Mouse (Mus musculus) myocyte (in vitro differentiated cells): ENCODE measurements around the gene Ankdd1a.

Experiments used
- E2F4 ChIP-seq: IDR thresholded peaks from one replicate; pipeline ENCODE4 v1.6.1; 2011; ENCODE audit warnings: mild to moderate bottlenecking, control low read depth, moderate library complexity; ENCODE audit not compliant: insufficient read depth
- MAX ChIP-seq: IDR thresholded peaks from one replicate; pipeline ENCODE4 v1.6.1; 2011; ENCODE audit warnings: low read depth, mild to moderate bottlenecking, control low read depth
- POLR2A ChIP-seq: IDR thresholded peaks from one replicate; pipeline ENCODE4 v1.6.1; 2011; ENCODE audit warnings: low read depth, mild to moderate bottlenecking, control low read depth, moderate library complexity; ENCODE audit not compliant: insufficient read length
- REST ChIP-seq: IDR thresholded peaks from one replicate; pipeline ENCODE4 v1.6.1; 2011; ENCODE audit warnings: mild to moderate bottlenecking, control low read depth, moderate library complexity; ENCODE audit not compliant: insufficient read depth, insufficient read length
- TCF12 ChIP-seq: IDR thresholded peaks from one replicate; pipeline ENCODE4 v1.6.1; 2011; ENCODE audit warnings: mild to moderate bottlenecking, control low read depth; ENCODE audit not compliant: poor library complexity, insufficient read depth, severe bottlenecking
- USF1 ChIP-seq: IDR thresholded peaks from one replicate; pipeline ENCODE4 v1.6.1; 2011; ENCODE audit warnings: low read depth, mild to moderate bottlenecking, control low read depth, moderate library complexity

GRCm38 (mm10) chr9:65508449-65508848 lies 11.5 kb downstream of the Ankdd1a start:
- TF ChIP-seq POLR2A: no peak
- TF ChIP-seq USF1: no peak
- TF ChIP-seq MAX: no peak
- TF ChIP-seq E2F4: no peak
- no peak for TF ChIP-seq REST
- TF ChIP-seq TCF12: no peak
